Mouse (Mus musculus): ENCODE measurements around the gene Ahcyl1. TPM values are rescaled to one million over a fixed set of nuclear protein-coding genes. Genes with fewer than 3 reads are reported as not detected.
A peak's percentile ranks its signal among the peaks of the same experiment; 100 is the strongest.

Gene Ahcyl1
- polyA plus RNA-seq, 1 experiment from 2014 or later, result 74.7 TPM

GRCm38 (mm10) chr3:107680790-107681576 is 15.4 kb downstream of the Ahcyl1 start:
- peak overlapping the region; percentile 17 for H3K4me2 ChIP-seq
- 12% methylated on average over 7 of the region's 7 CpGs for WGBS
- H3K4me3 ChIP-seq, result no peak overlapping the region
- no peak overlapping the region for H3K9ac ChIP-seq
- H3K4me1 ChIP-seq, result peaks cover 39% of the 10 kb centered on the region
- H3K27ac ChIP-seq, result peak overlapping the region; percentile 78
- no peaks in the 10 kb centered on the region for H3K9me3 ChIP-seq
- peaks cover 13% of the 10 kb centered on the region for H3K36me3 ChIP-seq
- no peaks in the 10 kb centered on the region for H3K27me3 ChIP-seq
- ATAC-seq (ENCODE audit: insufficient number of reproducible peaks, low FRiP score, low TSS enrichment, low read depth), result peak; percentile 61; the same call in 1 of the 2 replicates

GRCm38 (mm10) chr3:107671509-107671908 is 24.9 kb downstream of the Ahcyl1 start:
- no peak overlapping the region for H3K9ac ChIP-seq
- ATAC-seq (ENCODE audit: insufficient number of reproducible peaks, low FRiP score, low TSS enrichment, low read depth), result no peak
- 92% methylated on average over 2 of the region's 2 CpGs for WGBS
- H3K4me3 ChIP-seq, result no peak overlapping the region
- no peak overlapping the region for H3K27ac ChIP-seq
- H3K27me3 ChIP-seq, result no peaks in the 10 kb centered on the region
- H3K4me2 ChIP-seq, result no peak overlapping the region
- H3K9me3 ChIP-seq, result no peaks in the 10 kb centered on the region
- H3K4me1 ChIP-seq, result no peaks in the 10 kb centered on the region
- peaks cover 85% of the 10 kb centered on the region for H3K36me3 ChIP-seq

DNA sequence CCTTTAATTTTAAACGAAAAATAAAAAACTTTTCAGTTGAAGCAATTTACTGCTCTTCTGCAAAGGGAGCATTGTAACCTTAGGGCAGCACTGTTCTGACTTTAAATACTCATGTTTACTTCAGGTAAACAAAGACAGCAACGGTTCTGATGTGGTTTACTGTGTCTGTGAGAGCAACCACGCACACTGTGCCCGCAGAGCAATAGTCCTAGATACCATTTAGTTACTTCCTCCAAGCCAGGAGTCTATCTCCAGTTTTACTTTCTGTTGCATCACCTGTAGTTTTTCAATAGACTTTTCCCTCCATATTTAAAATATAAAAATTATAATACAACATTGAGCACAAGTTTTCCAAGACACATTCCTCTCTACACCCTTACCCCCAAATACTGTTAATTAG is 25.9 kb downstream of the Ahcyl1 start:
- 80% methylated on average over 4 of the region's 4 CpGs for WGBS
- no peaks in the 10 kb centered on the region for H3K27me3 ChIP-seq
- H3K4me2 ChIP-seq, result no peak overlapping the region
- no peaks in the 10 kb centered on the region for H3K9me3 ChIP-seq
- no peak for ATAC-seq (ENCODE audit: insufficient number of reproducible peaks, low FRiP score, low TSS enrichment, low read depth)
- H3K4me1 ChIP-seq, result no peaks in the 10 kb centered on the region
- H3K9ac ChIP-seq, result no peak overlapping the region
- peaks cover 88% of the 10 kb centered on the region for H3K36me3 ChIP-seq
- H3K4me3 ChIP-seq, result no peak overlapping the region
- no peak overlapping the region for H3K27ac ChIP-seq

DNA sequence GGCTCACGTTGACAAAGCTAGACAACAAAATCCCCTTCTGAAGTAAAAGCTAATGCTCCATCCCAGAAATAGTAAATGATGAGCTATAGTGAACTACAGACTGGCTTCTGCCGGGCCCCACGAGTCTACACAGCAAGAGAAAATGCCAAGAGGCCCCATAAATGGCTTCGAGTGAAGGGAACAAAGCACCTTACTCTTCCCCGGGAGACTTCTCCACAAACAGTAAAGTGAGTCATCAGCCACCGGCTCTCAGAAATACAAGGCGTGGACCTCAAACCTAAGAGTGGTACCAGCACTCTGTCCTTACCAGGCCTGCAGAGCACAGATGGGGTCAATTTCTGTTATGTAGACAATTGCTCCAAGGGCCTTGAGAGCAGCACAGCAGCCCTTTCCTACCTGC is 27.6 kb downstream of the Ahcyl1 start:
- ATAC-seq (ENCODE audit: insufficient number of reproducible peaks, low FRiP score, low TSS enrichment, low read depth), result no peak
- no peaks in the 10 kb centered on the region for H3K9me3 ChIP-seq
- H3K4me3 ChIP-seq, result no peak overlapping the region
- 78% methylated on average over 7 of the region's 7 CpGs for WGBS
- H3K27ac ChIP-seq, result peak overlapping the region; percentile 0; the same call in 1 of the 2 replicates
- peaks cover 87% of the 10 kb centered on the region for H3K36me3 ChIP-seq
- no peaks in the 10 kb centered on the region for H3K27me3 ChIP-seq
- no peak overlapping the region for H3K9ac ChIP-seq
- H3K4me2 ChIP-seq, result no peak overlapping the region
- no peaks in the 10 kb centered on the region for H3K4me1 ChIP-seq

GRCm38 (mm10) chr3:107667426-107667825 is 28.9 kb downstream of the Ahcyl1 start:
- H3K36me3 ChIP-seq, result peaks cover 92% of the 10 kb centered on the region
- WGBS, result 73% methylated on average over 6 of the region's 6 CpGs

DNA sequence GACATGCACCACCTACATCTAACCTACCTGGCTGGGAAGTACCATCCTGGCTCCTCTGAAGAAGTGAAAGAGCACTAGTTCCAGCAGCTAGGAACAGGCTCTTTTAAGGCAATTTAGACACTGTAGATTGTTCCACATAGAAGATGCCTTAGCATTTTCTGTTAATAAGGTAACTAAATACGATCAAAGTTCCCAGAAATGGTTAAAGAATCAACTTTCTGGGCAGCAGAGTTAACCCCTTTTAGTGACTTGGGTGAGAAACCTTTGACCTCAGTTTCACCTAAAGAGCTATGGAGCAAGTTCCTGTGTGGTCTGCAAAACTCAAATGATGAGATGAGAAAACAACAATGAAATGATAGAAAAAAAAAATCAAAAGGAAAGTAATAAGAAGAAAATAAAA is 31.7 kb downstream of the Ahcyl1 start:
- no peak for ATAC-seq (ENCODE audit: insufficient number of reproducible peaks, low FRiP score, low TSS enrichment, low read depth)
- Histone ChIP-seq H3K27ac (no peak overlapping the region), H3K4me3 (no peak overlapping the region), H3K27me3 (no peaks in the 10 kb centered on the region), H3K4me1 (no peaks in the 10 kb centered on the region), H3K36me3 (peaks cover 93% of the 10 kb centered on the region), H3K4me2 (no peak overlapping the region), H3K9me3 (no peaks in the 10 kb centered on the region), H3K9ac (no peak overlapping the region)
- 92% methylated on average over 1 of the region's 1 CpGs for WGBS

More at GRCm38 (mm10) chr3:107667426-107667825, 28.9 kb downstream of the Ahcyl1 start:
- Histone ChIP-seq H3K9me3 (no peaks in the 10 kb centered on the region), H3K9ac (no peak overlapping the region), H3K27me3 (no peaks in the 10 kb centered on the region), H3K27ac (no peak overlapping the region), H3K4me1 (no peaks in the 10 kb centered on the region), H3K4me2 (no peak overlapping the region), H3K4me3 (no peak overlapping the region)
- ATAC-seq (ENCODE audit: insufficient number of reproducible peaks, low FRiP score, low TSS enrichment, low read depth), result no peak

DNA sequence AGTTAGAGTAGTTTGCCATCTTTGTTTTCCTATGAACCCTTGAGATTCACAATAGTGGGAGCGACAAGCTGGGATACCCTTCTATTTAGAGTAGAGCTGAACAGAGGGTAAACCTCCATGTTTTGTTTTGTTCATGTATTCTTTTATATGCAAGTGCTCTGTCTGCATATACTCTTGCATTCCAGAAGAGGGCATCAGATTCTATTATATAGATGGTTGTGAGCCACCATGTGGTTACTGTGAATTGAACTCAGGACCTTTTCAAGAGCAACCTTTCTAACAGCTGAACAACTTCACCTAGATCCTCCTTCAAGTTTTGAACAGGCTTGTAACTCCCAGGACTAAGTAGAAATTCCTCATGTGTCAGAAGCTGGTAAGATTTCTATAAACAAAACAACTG is 37.4 kb downstream of the Ahcyl1 start:
- H3K9me3 ChIP-seq, result no peaks in the 10 kb centered on the region
- H3K9ac ChIP-seq, result no peak overlapping the region
- H3K4me2 ChIP-seq, result no peak overlapping the region
- no peak for ATAC-seq (ENCODE audit: insufficient number of reproducible peaks, low FRiP score, low TSS enrichment, low read depth)
- H3K4me3 ChIP-seq, result no peak overlapping the region
- 89% methylated on average over 1 of the region's 1 CpGs for WGBS
- H3K4me1 ChIP-seq, result no peaks in the 10 kb centered on the region
- H3K36me3 ChIP-seq, result peaks cover 47% of the 10 kb centered on the region
- no peak overlapping the region for H3K27ac ChIP-seq
- H3K27me3 ChIP-seq, result no peaks in the 10 kb centered on the region

DNA sequence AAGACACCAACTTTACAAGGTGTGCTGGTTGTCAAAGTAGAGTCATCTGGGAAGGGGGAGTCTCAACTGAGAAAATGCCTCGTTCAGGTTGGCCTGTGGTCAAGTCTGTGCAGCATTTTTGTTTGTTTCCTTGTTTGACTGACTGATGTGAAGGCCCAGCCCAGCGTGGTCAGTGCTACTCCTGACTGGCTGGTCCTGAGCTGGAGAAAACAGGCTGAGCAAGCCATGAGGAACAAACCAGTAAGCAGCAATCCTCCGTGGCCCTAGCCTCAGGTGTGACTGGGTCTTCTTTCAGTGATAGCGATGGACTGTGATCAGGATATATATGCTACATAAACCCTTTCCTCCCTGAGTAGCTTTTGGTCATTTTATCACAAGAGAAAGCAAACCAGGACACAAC is 39.5 kb downstream of the Ahcyl1 start:
- no peak overlapping the region for H3K4me2 ChIP-seq
- no peak for ATAC-seq (ENCODE audit: insufficient number of reproducible peaks, low FRiP score, low TSS enrichment, low read depth)
- H3K9me3 ChIP-seq, result no peaks in the 10 kb centered on the region
- 73% methylated on average over 4 of the region's 4 CpGs for WGBS
- H3K27me3 ChIP-seq, result no peaks in the 10 kb centered on the region
- peaks cover 28% of the 10 kb centered on the region for H3K36me3 ChIP-seq
- H3K9ac ChIP-seq, result no peak overlapping the region
- no peaks in the 10 kb centered on the region for H3K4me1 ChIP-seq
- H3K4me3 ChIP-seq, result no peak overlapping the region
- H3K27ac ChIP-seq, result no peak overlapping the region

GRCm38 (mm10) chr3:107656151-107656550 is 40.2 kb downstream of the Ahcyl1 start:
- Histone ChIP-seq H3K4me3 (no peak overlapping the region), H3K27ac (no peak overlapping the region), H3K36me3 (peaks cover 24% of the 10 kb centered on the region), H3K27me3 (no peaks in the 10 kb centered on the region), H3K9ac (no peak overlapping the region), H3K9me3 (no peaks in the 10 kb centered on the region), H3K4me2 (no peak overlapping the region), H3K4me1 (no peaks in the 10 kb centered on the region)
- ATAC-seq (ENCODE audit: insufficient number of reproducible peaks, low FRiP score, low TSS enrichment, low read depth), result no peak
- 90% methylated on average over 2 of the region's 2 CpGs for WGBS

DNA sequence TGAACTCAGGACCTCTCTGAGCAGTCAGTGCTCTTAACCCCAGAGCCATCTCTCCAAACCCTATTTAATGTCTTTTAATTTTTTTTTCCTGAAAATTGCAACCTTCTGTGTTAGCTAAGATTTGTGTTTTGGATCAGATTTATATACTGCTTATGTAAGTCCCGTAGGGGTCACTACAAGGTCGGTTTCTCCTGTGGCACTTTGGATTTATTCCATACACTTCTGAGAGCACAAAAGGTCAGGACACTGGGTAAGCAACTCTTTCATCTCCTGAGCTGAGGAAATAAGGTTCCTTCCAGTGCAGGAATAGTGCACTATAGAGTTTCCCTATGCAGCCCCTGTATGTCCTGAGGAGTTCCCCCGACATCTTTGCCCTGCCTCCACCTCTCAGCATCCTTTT is 40.9 kb downstream of the Ahcyl1 start:
- H3K36me3 ChIP-seq, result peaks cover 17% of the 10 kb centered on the region
- no peak for ATAC-seq (ENCODE audit: insufficient number of reproducible peaks, low FRiP score, low TSS enrichment, low read depth)
- 56% methylated on average over 3 of the region's 3 CpGs for WGBS
- no peak overlapping the region for H3K9ac ChIP-seq
- no peaks in the 10 kb centered on the region for H3K27me3 ChIP-seq
- H3K4me3 ChIP-seq, result no peak overlapping the region
- H3K9me3 ChIP-seq, result no peaks in the 10 kb centered on the region
- no peaks in the 10 kb centered on the region for H3K4me1 ChIP-seq
- no peak overlapping the region for H3K4me2 ChIP-seq
- no peak overlapping the region for H3K27ac ChIP-seq

DNA sequence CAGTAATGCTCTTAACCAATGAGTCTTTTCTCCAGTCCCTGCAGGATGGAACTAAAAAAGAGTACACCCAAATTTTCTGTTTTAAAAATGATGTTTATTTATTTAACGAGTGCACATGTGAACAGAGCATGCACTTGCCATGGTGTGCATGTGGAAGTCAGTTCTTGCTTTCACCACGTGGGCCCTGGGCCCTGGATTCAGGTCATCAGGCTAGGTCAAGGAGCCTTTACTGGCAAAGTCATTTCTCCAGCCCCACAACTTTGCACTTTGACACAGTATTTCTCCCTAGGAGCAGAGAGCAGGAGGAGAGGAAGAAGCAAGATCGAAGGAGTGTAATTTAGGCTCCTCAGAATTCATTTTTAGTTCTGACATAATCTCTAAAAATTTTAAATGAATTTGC is 41.5 kb downstream of the Ahcyl1 start:
- 74% methylated on average over 3 of the region's 3 CpGs for WGBS
- no peak for ATAC-seq (ENCODE audit: insufficient number of reproducible peaks, low FRiP score, low TSS enrichment, low read depth)
- H3K9ac ChIP-seq, result no peak overlapping the region
- H3K36me3 ChIP-seq, result peaks cover 13% of the 10 kb centered on the region; the same call in 1 of the 2 replicates
- no peaks in the 10 kb centered on the region for H3K9me3 ChIP-seq
- no peaks in the 10 kb centered on the region for H3K4me1 ChIP-seq
- no peak overlapping the region for H3K4me3 ChIP-seq
- no peak overlapping the region for H3K27ac ChIP-seq
- H3K4me2 ChIP-seq, result no peak overlapping the region
- no peaks in the 10 kb centered on the region for H3K27me3 ChIP-seq

- H3K9ac ChIP-seq, result no peak overlapping the region
- H3K27me3 ChIP-seq, result no peaks in the 10 kb centered on the region
- ATAC-seq (ENCODE audit: insufficient number of reproducible peaks, low FRiP score, low TSS enrichment, low read depth), result no peak
- H3K9me3 ChIP-seq, result no peaks in the 10 kb centered on the region
- WGBS, result 89% methylated on average over 3 of the region's 3 CpGs
- H3K27ac ChIP-seq, result no peak overlapping the region
- H3K4me1 ChIP-seq, result no peaks in the 10 kb centered on the region
- no peak overlapping the region for H3K4me2 ChIP-seq
- H3K36me3 ChIP-seq, result no peaks in the 10 kb centered on the region
- no peak overlapping the region for H3K4me3 ChIP-seq
Observed at GRCm38 (mm10) chr3:107652968-107653367, 43.4 kb downstream of the Ahcyl1 start.
